Mouse (Mus musculus): Measurements from ENCODE around the gene Tgfb3. TPM values are rescaled to one million over a fixed set of nuclear protein-coding genes. Genes with fewer than 3 reads are reported as not detected.

The Tgfb3 gene
- total and polyA plus RNA-seq, 2 experiments from 2014 or later: 6.8 to 7.3 TPM

- no peak overlapping the region for H3K9ac ChIP-seq
- 91% methylated on average over 7 of the region's 7 CpGs for WGBS
- ATAC-seq (no peak), DNase-seq (no peak)
- no peak overlapping the region for H3K27ac ChIP-seq (ENCODE audit: low read depth, low read length)
- no peak for TF ChIP-seq CTCF (IDR thresholded peaks at IDR 0.05; ENCODE audit: low read depth)
- H3K4me2 ChIP-seq (ENCODE audit: low read depth): no peak overlapping the region
- H3K27me3 ChIP-seq (ENCODE audit: insufficient read depth, low read length): no peaks in the 10 kb centered on the region
- no peak overlapping the region for H3K4me3 ChIP-seq (ENCODE audit: low read depth, low read length)
- no peaks in the 10 kb centered on the region for H3K9me3 ChIP-seq (ENCODE audit: low read length)
- H3K36me3 ChIP-seq (ENCODE audit: insufficient read depth): no peaks in the 10 kb centered on the region; the same call in 1 of the 2 replicates
- peaks cover 6% of the 10 kb centered on the region; the same call in 1 of the 2 replicates for H3K4me1 ChIP-seq (ENCODE audit: insufficient read depth)
Measured at GRCm38 (mm10) chr12:86085873-86086272, 7.0 kb upstream of the Tgfb3 start.

DNA sequence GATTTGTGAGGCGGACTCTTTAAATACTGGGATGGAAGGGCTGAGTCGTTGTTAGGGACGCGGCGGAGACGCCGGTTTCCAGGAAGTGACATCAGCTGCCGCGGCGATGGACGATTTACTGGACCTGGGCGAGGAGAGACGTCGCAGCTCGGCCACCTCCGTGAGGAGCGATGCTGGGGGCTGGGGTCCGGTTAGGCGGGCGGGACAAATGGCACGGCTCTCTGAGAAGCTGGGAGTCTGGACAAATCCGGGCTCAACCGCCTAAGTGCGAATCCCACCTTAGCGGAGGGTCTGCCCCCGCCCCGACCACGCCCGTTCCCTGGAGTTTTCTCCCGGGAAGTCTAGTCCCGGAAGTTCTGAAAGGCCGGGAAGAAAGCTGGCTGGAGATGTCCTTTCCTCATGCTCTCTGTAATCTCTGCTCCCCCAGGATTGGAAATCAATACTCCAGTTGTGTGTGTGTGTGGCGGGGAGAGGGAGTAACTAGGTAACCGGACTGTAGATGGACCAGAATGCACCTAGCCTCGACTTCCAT lies 3.7 kb upstream of the Tgfb3 start, which contains the start of gene Ift43:
Gene Ift43 (plus strand): TSS at position 61 of the 532 bp plus-strand sequence.
- Histone ChIP-seq H3K4me3 (ENCODE audit: low read depth, low read length) (peak within 1 kb of the TSS; percentile 74), H3K4me2 (ENCODE audit: low read depth) (peak within 1 kb of the TSS; percentile 85), H3K9ac (peak within 1 kb of the TSS; percentile 60), H3K36me3 (ENCODE audit: insufficient read depth) (no peaks in the 10 kb centered on the region; the same call in 1 of the 2 replicates), H3K27ac (ENCODE audit: low read depth, low read length) (no peak within 1 kb of the TSS), H3K9me3 (ENCODE audit: low read length) (no peaks in the 10 kb centered on the region), H3K27me3 (ENCODE audit: insufficient read depth, low read length) (no peaks in the 10 kb centered on the region), H3K4me1 (ENCODE audit: insufficient read depth) (peaks cover 11% of the 10 kb centered on the region; the same call in 1 of the 2 replicates)
- 2% methylated on average over 35 of the region's 35 CpGs for WGBS
- TF ChIP-seq CTCF (IDR thresholded peaks at IDR 0.05; ENCODE audit: low read depth): no peak
- peak; percentile 89 for DNase-seq
- peak; percentile 79 for ATAC-seq

DNA sequence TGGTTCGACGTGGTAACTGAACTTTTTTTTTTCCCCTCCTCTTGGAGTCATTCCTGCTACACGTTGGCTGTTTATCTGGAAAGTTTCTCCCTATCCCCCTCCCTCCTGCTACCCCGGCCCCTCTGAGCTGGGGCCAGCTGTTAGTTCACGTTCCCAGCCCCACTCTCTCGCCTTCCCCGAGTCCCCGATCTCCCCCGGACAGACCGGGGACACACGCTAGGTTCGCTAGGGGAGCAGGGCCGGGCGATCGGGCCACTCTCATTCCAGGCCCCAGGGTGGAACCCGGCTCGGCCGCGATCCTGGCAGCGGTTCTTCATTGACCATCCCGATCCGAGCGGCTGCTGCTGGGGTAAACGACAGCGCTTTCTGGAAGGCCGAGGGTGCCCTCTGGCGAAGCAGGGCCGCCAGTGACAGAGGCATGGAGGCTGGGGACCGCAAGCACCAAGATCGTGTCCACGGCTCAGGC lies 394 bp upstream of the Tgfb3 start:
- peak; percentile 79 for ATAC-seq
- Histone ChIP-seq H3K27me3 (ENCODE audit: insufficient read depth, low read length) (no peaks in the 10 kb centered on the region), H3K9me3 (ENCODE audit: low read length) (no peaks in the 10 kb centered on the region), H3K4me2 (ENCODE audit: low read depth) (peak overlapping the region; percentile 99), H3K27ac (ENCODE audit: low read depth, low read length) (peak overlapping the region; percentile 80), H3K4me1 (ENCODE audit: insufficient read depth) (peaks cover 11% of the 10 kb centered on the region; the same call in 1 of the 2 replicates), H3K36me3 (ENCODE audit: insufficient read depth) (no peaks in the 10 kb centered on the region), H3K4me3 (ENCODE audit: low read depth, low read length) (peak overlapping the region; percentile 54), H3K9ac (peak overlapping the region; percentile 48)
- TF ChIP-seq CTCF (IDR thresholded peaks at IDR 0.05; ENCODE audit: low read depth): peak; percentile 95
- under 1% methylated on average over 31 of the region's 31 CpGs for WGBS
- peak; percentile 88 for DNase-seq

DNA sequence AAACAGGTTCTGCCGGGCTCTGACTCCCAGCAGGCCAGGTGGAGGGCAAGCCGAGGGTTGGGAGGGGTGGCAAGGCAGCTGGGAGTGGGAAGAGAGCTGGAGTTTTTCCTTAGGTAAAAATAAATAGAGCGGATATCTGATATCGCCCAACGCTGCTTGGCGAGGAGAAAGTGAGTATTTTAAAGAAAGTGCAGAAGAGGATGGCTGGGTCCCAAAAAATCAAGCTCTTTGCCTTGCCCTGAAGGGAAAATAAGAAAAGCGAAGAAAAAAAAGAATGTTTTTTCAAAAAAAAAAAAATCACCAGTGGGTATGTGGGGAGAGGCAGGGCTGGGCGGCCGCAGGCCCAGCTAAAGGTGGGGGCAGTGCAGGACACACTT lies 677 bp downstream of the Tgfb3 start:
- ATAC-seq: no peak
- no peaks in the 10 kb centered on the region for H3K9me3 ChIP-seq (ENCODE audit: low read length)
- H3K27ac ChIP-seq (ENCODE audit: low read depth, low read length): peak overlapping the region; percentile 80; the same call in 1 of the 2 replicates
- no peaks in the 10 kb centered on the region for H3K36me3 ChIP-seq (ENCODE audit: insufficient read depth)
- WGBS: 15% methylated on average over 9 of the region's 9 CpGs
- peak overlapping the region; percentile 48; the same call in 1 of the 2 replicates for H3K9ac ChIP-seq
- H3K4me1 ChIP-seq (ENCODE audit: insufficient read depth): peaks cover 8% of the 10 kb centered on the region; the same call in 1 of the 2 replicates
- no peak for TF ChIP-seq CTCF (IDR thresholded peaks at IDR 0.05; ENCODE audit: low read depth)
- DNase-seq: no peak
- peak overlapping the region; percentile 54 for H3K4me3 ChIP-seq (ENCODE audit: low read depth, low read length)
- H3K4me2 ChIP-seq (ENCODE audit: low read depth): peak overlapping the region; percentile 99
- no peaks in the 10 kb centered on the region for H3K27me3 ChIP-seq (ENCODE audit: insufficient read depth, low read length)

- WGBS: 31% methylated on average over 11 of the region's 11 CpGs
- Histone ChIP-seq H3K4me2 (ENCODE audit: low read depth) (peak overlapping the region; percentile 99), H3K4me1 (ENCODE audit: insufficient read depth) (0 out of 2 replicates have a peak, but pooled peaks cover 5% of the 10 kb centered on the region), H3K27ac (ENCODE audit: low read depth, low read length) (0 out of 2 replicates have a peak overlapping the region, but pooled peaks have one; percentile 24), H3K36me3 (ENCODE audit: insufficient read depth) (no peaks in the 10 kb centered on the region), H3K9ac (no peak overlapping the region), H3K27me3 (ENCODE audit: insufficient read depth, low read length) (no peaks in the 10 kb centered on the region), H3K4me3 (ENCODE audit: low read depth, low read length) (peak overlapping the region; percentile 54), H3K9me3 (ENCODE audit: low read length) (no peaks in the 10 kb centered on the region)
- DNase-seq: no peak
- no peak for ATAC-seq
- TF ChIP-seq CTCF (IDR thresholded peaks at IDR 0.05; ENCODE audit: low read depth): no peak
Measured at GRCm38 (mm10) chr12:86077736-86078135, 1.1 kb downstream of the Tgfb3 start.

DNA sequence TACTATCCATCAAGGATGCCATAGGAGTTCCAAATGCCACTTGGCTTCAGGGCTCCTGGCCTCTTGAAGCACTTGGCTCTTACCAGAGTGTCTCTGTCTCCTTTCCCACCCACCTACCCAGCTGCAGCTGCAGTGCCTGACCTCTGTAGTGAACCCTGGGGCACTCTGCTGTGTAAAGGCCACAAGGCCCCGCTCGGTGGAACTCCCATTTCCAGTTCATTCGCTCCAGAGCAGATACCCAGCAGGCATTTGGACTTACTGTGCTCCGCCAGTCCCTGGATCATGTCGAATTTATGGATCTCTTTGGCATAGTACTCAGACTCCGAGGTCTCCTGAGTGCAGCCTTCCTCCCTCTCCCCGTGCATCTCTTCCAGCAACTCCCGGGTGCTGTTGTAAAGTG lies 1.5 kb downstream of the Tgfb3 start:
- Histone ChIP-seq H3K9ac (no peak overlapping the region), H3K4me2 (ENCODE audit: low read depth) (peak overlapping the region; percentile 99), H3K27ac (ENCODE audit: low read depth, low read length) (no peak overlapping the region), H3K36me3 (ENCODE audit: insufficient read depth) (no peaks in the 10 kb centered on the region), H3K27me3 (ENCODE audit: insufficient read depth, low read length) (no peaks in the 10 kb centered on the region), H3K4me1 (ENCODE audit: insufficient read depth) (0 out of 2 replicates have a peak, but pooled peaks cover 5% of the 10 kb centered on the region), H3K4me3 (ENCODE audit: low read depth, low read length) (0 out of 2 replicates have a peak overlapping the region, but pooled peaks have one; percentile 6), H3K9me3 (ENCODE audit: low read length) (no peaks in the 10 kb centered on the region)
- DNase-seq (no peak), ATAC-seq (no peak)
- 39% methylated on average over 8 of the region's 8 CpGs for WGBS
- TF ChIP-seq CTCF (IDR thresholded peaks at IDR 0.05; ENCODE audit: low read depth): no peak

DNA sequence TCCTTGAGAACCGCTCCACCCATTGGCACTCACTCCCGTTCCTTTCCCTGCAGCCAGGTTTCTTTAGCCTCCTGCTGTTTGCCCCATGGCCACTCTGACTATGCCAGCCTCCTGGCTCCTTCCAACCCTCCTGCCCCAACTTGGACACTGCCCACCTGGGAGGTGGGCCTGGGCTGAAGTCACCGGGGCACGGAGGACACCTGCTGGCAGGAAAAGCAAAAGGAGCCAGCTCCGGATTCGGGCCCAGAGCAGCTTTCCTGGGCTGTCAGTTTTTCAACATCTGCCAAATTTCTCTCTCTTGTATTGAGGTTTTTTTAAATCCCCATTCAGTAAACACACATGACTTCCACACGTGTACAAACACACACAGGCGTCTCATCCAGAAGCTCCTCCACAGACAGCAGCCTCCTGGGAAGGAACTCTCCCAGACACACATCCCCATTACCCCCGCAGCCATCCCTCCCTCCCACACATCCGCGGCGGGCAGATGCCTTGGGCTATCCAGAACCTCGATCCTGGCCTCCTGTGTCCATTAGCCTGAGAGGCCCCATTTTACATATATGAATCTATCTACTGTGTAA lies 2.4 kb downstream of the Tgfb3 start:
- no peaks in the 10 kb centered on the region for H3K36me3 ChIP-seq (ENCODE audit: insufficient read depth)
- 0 out of 2 replicates have a peak overlapping the region, but pooled peaks have one; percentile 2 for H3K9ac ChIP-seq
- WGBS: 8% methylated on average over 13 of the region's 13 CpGs
- no peak overlapping the region; the same call in 1 of the 2 replicates for H3K27ac ChIP-seq (ENCODE audit: low read depth, low read length)
- H3K4me2 ChIP-seq (ENCODE audit: low read depth): peak overlapping the region; percentile 99
- no peaks in the 10 kb centered on the region for H3K9me3 ChIP-seq (ENCODE audit: low read length)
- DNase-seq (peak; percentile 35), ATAC-seq (no peak)
- 0 out of 2 replicates have a peak overlapping the region, but pooled peaks have one; percentile 19 for H3K4me3 ChIP-seq (ENCODE audit: low read depth, low read length)
- 0 out of 2 replicates have a peak, but pooled peaks cover 5% of the 10 kb centered on the region for H3K4me1 ChIP-seq (ENCODE audit: insufficient read depth)
- peak; percentile 50 for TF ChIP-seq CTCF (IDR thresholded peaks at IDR 0.05; ENCODE audit: low read depth)
- no peaks in the 10 kb centered on the region for H3K27me3 ChIP-seq (ENCODE audit: insufficient read depth, low read length)
